Mouse (Mus musculus) left cerebral cortex, adult 9 months (tissue): ENCODE measurements around the gene Pomt2.
"Not testable (repeated sequence)": the region's sequence is repeated elsewhere in the genome, so short reads cannot be mapped to it uniquely, and the experiment has no call there.

Source experiments
- DNase-seq, 2 experiments: peaks; one replicate each; pipeline ENCODE4 v3.0.0; 2022; ENCODE audit warnings: low spot score in 2 of 2

Gene Pomt2

GRCm38 (mm10) chr12:87147395-87148089 lies at the start of gene Pomt2:
Gene Pomt2, minus strand, starts transcription at chr12:87147968.
- peak; percentile 90 to 95 for DNase-seq

GRCm38 (mm10) chr12:87196310-87196709 lies 48.5 kb upstream of the Pomt2 start:
- no peak for DNase-seq

GRCm38 (mm10) chr12:87195069-87195468 lies 47.3 kb upstream of the Pomt2 start:
- no peak for DNase-seq

- DNase-seq, result no peak
These were observed 45.2 kb upstream of the Pomt2 start for GRCm38 (mm10) chr12:87193008-87193407.

GRCm38 (mm10) chr12:87177631-87178030 lies 29.9 kb upstream of the Pomt2 start:
- no peak for DNase-seq

GRCm38 (mm10) chr12:87175194-87175946 lies 27.6 kb upstream of the Pomt2 start:
- no peak for DNase-seq

- DNase-seq, result no peak
These were observed 13.0 kb upstream of the Pomt2 start for GRCm38 (mm10) chr12:87160815-87161214.

- no peak for DNase-seq
These were observed 12.5 kb upstream of the Pomt2 start for GRCm38 (mm10) chr12:87160310-87160709.

- DNase-seq, result no peak
These were observed 10.3 kb upstream of the Pomt2 start for GRCm38 (mm10) chr12:87158099-87158498.

- DNase-seq, result no peak
These were observed 9.6 kb upstream of the Pomt2 start for GRCm38 (mm10) chr12:87157361-87157760.

GRCm38 (mm10) chr12:87154448-87154847 lies 6.7 kb upstream of the Pomt2 start:
- DNase-seq, result not testable (repeated sequence)

- DNase-seq, result no peak
These were observed 1.7 kb upstream of the Pomt2 start for GRCm38 (mm10) chr12:87149471-87149870.

- no peak for DNase-seq
These were observed 368 bp upstream of the Pomt2 start for GRCm38 (mm10) chr12:87148136-87148535.

- DNase-seq, result peak; percentile 70 to 87
These were observed 802 bp downstream of the Pomt2 start, which contains the start of gene Gstz1 for GRCm38 (mm10) chr12:87146966-87147365. Gene Gstz1, plus strand, starts transcription at chr12:87147165.

GRCm38 (mm10) chr12:87142156-87142555 lies 5.6 kb downstream of the Pomt2 start:
- DNase-seq, result no peak

GRCm38 (mm10) chr12:87138768-87139167 lies 9.0 kb downstream of the Pomt2 start:
- no peak for DNase-seq

- no peak for DNase-seq
These were observed 9.4 kb downstream of the Pomt2 start for GRCm38 (mm10) chr12:87138342-87138701.

- no peak for DNase-seq
These were observed 10.1 kb downstream of the Pomt2 start for GRCm38 (mm10) chr12:87137439-87138341.

- DNase-seq, result no peak
These were observed 15.0 kb downstream of the Pomt2 start for GRCm38 (mm10) chr12:87132784-87133183.

- DNase-seq, result no peak
These were observed 15.6 kb downstream of the Pomt2 start for GRCm38 (mm10) chr12:87132210-87132609.

- DNase-seq, result no peak
These were observed 16.1 kb downstream of the Pomt2 start for GRCm38 (mm10) chr12:87131619-87132018.

- DNase-seq, result no peak
These were observed 16.6 kb downstream of the Pomt2 start for GRCm38 (mm10) chr12:87131181-87131580.
